Mouse (Mus musculus): ENCODE results near the gene Fam13c. TPM values are rescaled to one million over a fixed set of nuclear protein-coding genes. Genes with fewer than 3 reads are reported as not detected.
A peak's percentile ranks its signal among the peaks of the same experiment; 100 is the strongest.
"Not testable (repeated sequence)": the region's sequence is repeated elsewhere in the genome, so short reads cannot be mapped to it uniquely, and the experiment has no call there.

Fam13c gene
- polyA plus RNA-seq, 1 experiment from 2014 or later: 17.8 TPM

GRCm38 (mm10) chr10:70433736-70434135 is 6.5 kb upstream of the Fam13c start:
- H3K4me2 ChIP-seq; H3K9ac ChIP-seq; H3K4me1 ChIP-seq (replicated peaks); H3K4me3 ChIP-seq; H3K36me3 ChIP-seq; H3K9me3 ChIP-seq; H3K27me3 ChIP-seq; ATAC-seq (ENCODE audit: low read depth); H3K27ac ChIP-seq (replicated peaks): not testable (repeated sequence)
- 91% methylated on average over 5 of the region's 5 CpGs for WGBS

GRCm38 (mm10) chr10:70436656-70437055 is 3.6 kb upstream of the Fam13c start:
- ATAC-seq (ENCODE audit: low read depth): no peak
- WGBS: 88% methylated on average over 4 of the region's 4 CpGs

GRCm38 (mm10) chr10:70437289-70437688 is 3.0 kb upstream of the Fam13c start:
- WGBS: 75% methylated on average over 5 of the region's 5 CpGs
- ATAC-seq (ENCODE audit: low read depth): no peak

More at GRCm38 (mm10) chr10:70436656-70437055, 3.6 kb upstream of the Fam13c start:
- H3K9ac ChIP-seq: no peak overlapping the region
- H3K36me3 ChIP-seq: no peaks in the 10 kb centered on the region
- H3K4me3 ChIP-seq: no peak overlapping the region
- no peak overlapping the region for H3K27ac ChIP-seq (replicated peaks)
- no peaks in the 10 kb centered on the region for H3K9me3 ChIP-seq
- no peak overlapping the region for H3K4me2 ChIP-seq
- no peaks in the 10 kb centered on the region for H3K27me3 ChIP-seq
- H3K4me1 ChIP-seq (replicated peaks): peaks cover 15% of the 10 kb centered on the region

GRCm38 (mm10) chr10:70440639-70441461 is 569 bp downstream of the Fam13c start:
- peak overlapping the region; percentile 73 for H3K4me2 ChIP-seq
- peak overlapping the region; percentile 66 for H3K4me3 ChIP-seq
- peaks cover 38% of the 10 kb centered on the region for H3K4me1 ChIP-seq (replicated peaks)
- under 1% methylated on average over 44 of the region's 44 CpGs for WGBS
- no peaks in the 10 kb centered on the region for H3K36me3 ChIP-seq
- H3K9me3 ChIP-seq: no peaks in the 10 kb centered on the region
- peak overlapping the region; percentile 96 for H3K27ac ChIP-seq (replicated peaks)
- no peaks in the 10 kb centered on the region for H3K27me3 ChIP-seq
- ATAC-seq (ENCODE audit: low read depth): peak; percentile 94
- H3K9ac ChIP-seq: peak overlapping the region; percentile 87

More at GRCm38 (mm10) chr10:70437289-70437688, 3.0 kb upstream of the Fam13c start:
- no peaks in the 10 kb centered on the region for H3K27me3 ChIP-seq
- H3K4me3 ChIP-seq: no peak overlapping the region
- no peaks in the 10 kb centered on the region for H3K36me3 ChIP-seq
- H3K9me3 ChIP-seq: no peaks in the 10 kb centered on the region
- no peak overlapping the region for H3K9ac ChIP-seq
- no peak overlapping the region for H3K4me2 ChIP-seq
- H3K4me1 ChIP-seq (replicated peaks): peaks cover 21% of the 10 kb centered on the region
- no peak overlapping the region for H3K27ac ChIP-seq (replicated peaks)

GRCm38 (mm10) chr10:70442156-70442555 is 1.9 kb downstream of the Fam13c start:
- 90% methylated on average over 2 of the region's 2 CpGs for WGBS
- H3K36me3 ChIP-seq: peaks cover 1% of the 10 kb centered on the region; the same call in 1 of the 2 replicates
- H3K4me2 ChIP-seq: peak overlapping the region; percentile 73
- ATAC-seq (ENCODE audit: low read depth): no peak
- peak overlapping the region; percentile 87 for H3K9ac ChIP-seq
- H3K4me3 ChIP-seq: peak overlapping the region; percentile 66
- H3K27ac ChIP-seq (replicated peaks): no peak overlapping the region
- H3K4me1 ChIP-seq (replicated peaks): peaks cover 38% of the 10 kb centered on the region
- no peaks in the 10 kb centered on the region for H3K9me3 ChIP-seq
- no peaks in the 10 kb centered on the region for H3K27me3 ChIP-seq

- 73% methylated on average over 5 of the region's 5 CpGs for WGBS
- H3K4me1 ChIP-seq (replicated peaks): peaks cover 38% of the 10 kb centered on the region
- H3K9ac ChIP-seq: peak overlapping the region; percentile 87; the same call in 1 of the 2 replicates
- no peak overlapping the region for H3K27ac ChIP-seq (replicated peaks)
- H3K36me3 ChIP-seq: peaks cover 3% of the 10 kb centered on the region; the same call in 1 of the 2 replicates
- H3K4me3 ChIP-seq: 0 out of 2 replicates have a peak overlapping the region, but pooled peaks have one; percentile 66
- H3K4me2 ChIP-seq: peak overlapping the region; percentile 73
- no peaks in the 10 kb centered on the region for H3K27me3 ChIP-seq
- no peaks in the 10 kb centered on the region for H3K9me3 ChIP-seq
- ATAC-seq (ENCODE audit: low read depth): no peak
Observed at GRCm38 (mm10) chr10:70442623-70443022, 2.3 kb downstream of the Fam13c start.

- Histone ChIP-seq H3K27me3 (no peaks in the 10 kb centered on the region), H3K4me2 (no peak overlapping the region), H3K36me3 (peaks cover 45% of the 10 kb centered on the region), H3K4me1 (replicated peaks) (peaks cover 12% of the 10 kb centered on the region), H3K9me3 (no peaks in the 10 kb centered on the region), H3K4me3 (no peak overlapping the region), H3K27ac (replicated peaks) (no peak overlapping the region), H3K9ac (no peak overlapping the region)
- no peak for ATAC-seq (ENCODE audit: low read depth)
- 80% methylated on average over 4 of the region's 4 CpGs for WGBS
Observed at GRCm38 (mm10) chr10:70447787-70448186, 7.5 kb downstream of the Fam13c start.

GRCm38 (mm10) chr10:70449206-70449605 is 8.9 kb downstream of the Fam13c start:
- no peak for ATAC-seq (ENCODE audit: low read depth)
- Histone ChIP-seq H3K9ac (no peak overlapping the region), H3K4me3 (no peak overlapping the region), H3K36me3 (peaks cover 52% of the 10 kb centered on the region), H3K4me1 (replicated peaks) (no peaks in the 10 kb centered on the region), H3K4me2 (no peak overlapping the region), H3K27ac (replicated peaks) (no peak overlapping the region), H3K9me3 (no peaks in the 10 kb centered on the region), H3K27me3 (no peaks in the 10 kb centered on the region)
- WGBS: 45% methylated on average over 8 of the region's 8 CpGs

GRCm38 (mm10) chr10:70455886-70456305 is 15.6 kb downstream of the Fam13c start:
- no peak overlapping the region for H3K4me2 ChIP-seq
- no peaks in the 10 kb centered on the region for H3K9me3 ChIP-seq
- peaks cover 68% of the 10 kb centered on the region for H3K36me3 ChIP-seq
- 92% methylated on average over 8 of the region's 8 CpGs for WGBS
- no peak overlapping the region for H3K27ac ChIP-seq (replicated peaks)
- H3K4me3 ChIP-seq: no peak overlapping the region
- H3K27me3 ChIP-seq: no peaks in the 10 kb centered on the region
- peaks cover 5% of the 10 kb centered on the region for H3K4me1 ChIP-seq (replicated peaks)
- no peak overlapping the region for H3K9ac ChIP-seq
- no peak for ATAC-seq (ENCODE audit: low read depth)

- Histone ChIP-seq H3K4me2 (no peak overlapping the region), H3K36me3 (peaks cover 66% of the 10 kb centered on the region), H3K4me3 (no peak overlapping the region), H3K9ac (no peak overlapping the region), H3K4me1 (replicated peaks) (peaks cover 5% of the 10 kb centered on the region), H3K27ac (replicated peaks) (no peak overlapping the region), H3K27me3 (no peaks in the 10 kb centered on the region), H3K9me3 (no peaks in the 10 kb centered on the region)
- peak; percentile 80; the same call in 1 of the 2 replicates for ATAC-seq (ENCODE audit: low read depth)
- 65% methylated on average over 11 of the region's 11 CpGs for WGBS
Observed at GRCm38 (mm10) chr10:70458574-70459263, 18.4 kb downstream of the Fam13c start.

- Histone ChIP-seq H3K27ac (replicated peaks) (no peak overlapping the region), H3K4me3 (no peak overlapping the region), H3K27me3 (no peaks in the 10 kb centered on the region), H3K36me3 (peaks cover 47% of the 10 kb centered on the region), H3K9ac (no peak overlapping the region), H3K9me3 (no peaks in the 10 kb centered on the region), H3K4me2 (no peak overlapping the region), H3K4me1 (replicated peaks) (no peaks in the 10 kb centered on the region)
- ATAC-seq (ENCODE audit: low read depth): no peak
- 78% methylated on average over 7 of the region's 7 CpGs for WGBS
Observed at GRCm38 (mm10) chr10:70465638-70466037, 25.4 kb downstream of the Fam13c start.

GRCm38 (mm10) chr10:70470836-70471235 is 30.6 kb downstream of the Fam13c start:
- H3K4me1 ChIP-seq (replicated peaks): no peaks in the 10 kb centered on the region
- no peaks in the 10 kb centered on the region for H3K9me3 ChIP-seq
- H3K27ac ChIP-seq (replicated peaks): no peak overlapping the region
- H3K9ac ChIP-seq: no peak overlapping the region
- H3K4me2 ChIP-seq: no peak overlapping the region
- H3K4me3 ChIP-seq: no peak overlapping the region
- no peak for ATAC-seq (ENCODE audit: low read depth)
- peaks cover 42% of the 10 kb centered on the region for H3K36me3 ChIP-seq
- H3K27me3 ChIP-seq: no peaks in the 10 kb centered on the region
- 86% methylated on average over 1 of the region's 1 CpGs for WGBS

Measured in neural tube, embryonic 13.5 days (tissue).